Mouse (Mus musculus): Measurements from ENCODE around the gene Hgd. TPM values are rescaled to one million over a fixed set of nuclear protein-coding genes. Genes with fewer than 3 reads are reported as not detected.
"Not testable (repeated sequence)": the region's sequence is repeated elsewhere in the genome, so short reads cannot be mapped to it uniquely, and the experiment has no call there.

The Hgd gene
- polyA plus RNA-seq, 1 experiment from 2014 or later, result 0.47 TPM

DNA sequence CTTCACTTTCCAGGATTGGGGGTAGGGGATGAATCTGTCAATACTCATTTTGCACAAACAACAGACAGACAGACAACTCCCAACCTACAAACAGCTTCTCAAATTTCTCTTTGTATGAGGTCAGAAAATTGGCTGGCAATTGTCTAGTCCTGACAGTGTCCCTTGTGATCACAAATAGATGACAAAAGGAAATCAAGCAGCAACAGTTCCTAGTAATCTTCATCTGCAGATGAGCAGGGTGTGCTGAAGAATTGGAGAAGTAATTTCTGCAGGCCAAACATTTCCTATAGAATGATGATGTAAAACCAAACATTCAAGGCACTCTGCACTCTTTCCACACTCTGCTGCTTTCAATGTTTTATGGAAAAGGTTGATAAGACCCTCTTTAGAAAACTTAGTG, 57.8 kb downstream of the Hgd start:
- H3K4me1 ChIP-seq, result no peaks in the 10 kb centered on the region
- H3K27me3 ChIP-seq, result no peaks in the 10 kb centered on the region
- no peak overlapping the region for H3K4me3 ChIP-seq
- H3K27ac ChIP-seq, result no peak overlapping the region
- H3K36me3 ChIP-seq, result no peaks in the 10 kb centered on the region
- H3K9me3 ChIP-seq, result no peaks in the 10 kb centered on the region
- no peak for ATAC-seq (ENCODE audit: borderline replicate concordance, extremely low read depth, low FRiP score, low TSS enrichment)
- H3K4me2 ChIP-seq, result no peak overlapping the region
- no peak overlapping the region for H3K9ac ChIP-seq

DNA sequence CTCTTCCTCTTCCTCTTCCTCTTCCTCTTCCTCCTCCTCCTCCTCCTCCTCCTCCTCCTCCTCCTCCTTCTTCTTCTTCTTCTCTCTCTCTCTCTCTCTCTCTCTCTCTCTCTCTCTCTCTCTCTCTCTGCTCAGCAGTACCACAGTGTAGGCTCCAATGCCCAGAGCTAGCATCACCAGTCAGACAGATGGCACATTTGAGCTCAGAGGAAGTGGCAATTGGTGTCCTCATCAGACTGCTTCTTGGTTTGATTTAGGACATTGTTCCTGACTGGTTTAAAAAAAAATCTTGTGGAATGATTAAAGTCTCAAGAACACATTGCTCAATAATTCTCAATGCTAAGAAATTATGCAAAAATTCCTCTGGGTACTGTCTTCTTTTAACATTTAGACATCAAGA, 60.6 kb downstream of the Hgd start:
- not testable (repeated sequence) for H3K9ac ChIP-seq; ATAC-seq (ENCODE audit: borderline replicate concordance, extremely low read depth, low FRiP score, low TSS enrichment); H3K4me3 ChIP-seq; H3K4me1 ChIP-seq; H3K36me3 ChIP-seq; H3K27ac ChIP-seq; H3K27me3 ChIP-seq; H3K4me2 ChIP-seq; H3K9me3 ChIP-seq

DNA sequence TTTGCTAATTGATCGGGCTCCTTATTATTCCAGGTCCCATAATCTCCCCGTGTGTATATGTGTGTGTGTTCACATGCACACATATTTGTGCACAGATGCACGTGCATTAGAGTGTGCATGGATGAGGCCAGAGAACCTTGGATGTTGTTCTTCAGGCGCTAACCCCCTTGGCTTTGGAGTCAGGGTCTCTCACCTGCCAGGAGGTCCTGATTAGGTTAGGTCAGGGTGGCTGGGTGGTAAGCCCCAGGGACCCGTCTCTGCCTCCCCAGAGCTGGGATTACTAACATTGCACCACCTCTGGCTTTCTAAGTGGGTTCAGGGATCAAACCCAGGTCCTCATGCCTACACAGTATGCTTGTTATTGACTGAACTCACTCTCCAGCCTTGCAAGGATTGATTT, 64.5 kb downstream of the Hgd start:
- no peak overlapping the region for H3K9ac ChIP-seq
- 84% methylated on average over 5 of the region's 5 CpGs for WGBS

DNA sequence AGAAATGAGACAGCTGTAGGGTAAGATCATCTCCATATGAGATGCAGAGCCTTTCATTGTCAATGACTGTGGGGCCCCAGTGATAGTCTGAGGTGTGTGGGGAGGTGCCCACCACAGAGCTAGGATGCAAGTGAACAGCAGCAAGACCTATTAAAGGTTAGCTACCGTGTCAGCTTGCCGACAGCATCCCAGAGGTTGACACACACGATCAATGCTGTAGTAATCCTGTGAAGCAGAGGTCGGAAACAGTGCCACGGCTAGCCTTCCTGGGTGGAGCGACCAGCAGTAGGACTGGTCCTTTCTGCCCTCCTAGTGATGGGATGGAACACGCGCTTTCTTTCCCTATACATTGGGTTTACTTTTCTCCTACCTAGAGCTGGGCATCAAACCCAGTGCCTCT, 65.3 kb downstream of the Hgd start:
- H3K27me3 ChIP-seq, result no peaks in the 10 kb centered on the region
- H3K4me3 ChIP-seq, result no peak overlapping the region
- no peaks in the 10 kb centered on the region for H3K4me1 ChIP-seq
- WGBS, result 89% methylated on average over 8 of the region's 8 CpGs
- H3K9me3 ChIP-seq, result no peaks in the 10 kb centered on the region
- ATAC-seq (ENCODE audit: borderline replicate concordance, extremely low read depth, low FRiP score, low TSS enrichment), result no peak
- H3K27ac ChIP-seq, result no peak overlapping the region
- peaks cover 26% of the 10 kb centered on the region for H3K36me3 ChIP-seq
- no peak overlapping the region for H3K9ac ChIP-seq
- no peak overlapping the region for H3K4me2 ChIP-seq

More for the DNA sequence above, 64.5 kb downstream of the Hgd start:
- no peaks in the 10 kb centered on the region for H3K4me1 ChIP-seq
- ATAC-seq (ENCODE audit: borderline replicate concordance, extremely low read depth, low FRiP score, low TSS enrichment), result no peak
- no peak overlapping the region for H3K4me2 ChIP-seq
- no peaks in the 10 kb centered on the region for H3K9me3 ChIP-seq
- H3K4me3 ChIP-seq, result no peak overlapping the region
- H3K27me3 ChIP-seq, result no peaks in the 10 kb centered on the region
- peaks cover 26% of the 10 kb centered on the region for H3K36me3 ChIP-seq
- no peak overlapping the region for H3K27ac ChIP-seq

DNA sequence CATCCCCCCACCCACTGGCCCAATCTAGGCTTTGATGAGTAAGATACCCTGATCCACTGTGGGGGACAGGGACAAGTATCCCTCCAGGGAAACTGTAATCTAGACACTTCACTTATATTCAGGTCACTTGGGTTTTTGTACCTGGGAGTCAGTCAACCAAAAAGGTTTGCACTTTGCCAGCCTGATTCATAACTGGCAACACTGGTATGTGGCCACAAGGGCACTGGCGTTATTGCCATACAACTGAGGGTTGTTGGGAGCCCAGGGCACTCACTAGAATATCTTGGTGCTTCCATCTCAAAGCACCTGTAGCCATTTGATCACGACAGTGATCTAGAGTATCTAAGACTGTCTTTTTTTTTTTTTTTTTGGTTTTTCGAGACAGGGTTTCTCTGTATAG, 65.8 kb downstream of the Hgd start:
- no peaks in the 10 kb centered on the region for H3K9me3 ChIP-seq
- no peak overlapping the region for H3K4me2 ChIP-seq
- 82% methylated on average over 3 of the region's 3 CpGs for WGBS
- peaks cover 26% of the 10 kb centered on the region for H3K36me3 ChIP-seq
- H3K27ac ChIP-seq, result no peak overlapping the region
- no peak overlapping the region for H3K4me3 ChIP-seq
- H3K4me1 ChIP-seq, result no peaks in the 10 kb centered on the region
- no peak for ATAC-seq (ENCODE audit: borderline replicate concordance, extremely low read depth, low FRiP score, low TSS enrichment)
- no peaks in the 10 kb centered on the region for H3K27me3 ChIP-seq
- H3K9ac ChIP-seq, result no peak overlapping the region

DNA sequence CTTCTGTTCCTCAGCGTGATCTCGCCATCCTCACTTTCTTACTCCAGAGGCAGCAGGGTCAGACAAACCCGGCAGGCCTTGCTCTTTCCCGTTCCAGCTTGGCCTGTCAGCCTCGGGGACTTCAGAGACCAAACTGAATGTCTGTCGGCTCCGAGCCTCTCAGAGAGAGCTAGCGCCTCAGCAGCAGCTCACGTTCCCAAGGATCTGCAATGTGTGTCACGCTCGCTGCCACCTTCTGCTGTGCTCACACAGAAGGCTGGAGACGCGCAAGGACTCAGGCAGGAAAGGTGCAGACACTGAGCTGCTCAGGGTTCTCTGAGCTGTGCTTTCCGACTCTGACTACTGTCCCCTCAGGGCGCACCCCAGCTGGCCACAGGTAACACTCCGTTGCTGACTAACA, 67.1 kb downstream of the Hgd start:
- WGBS, result 90% methylated on average over 16 of the region's 16 CpGs

DNA sequence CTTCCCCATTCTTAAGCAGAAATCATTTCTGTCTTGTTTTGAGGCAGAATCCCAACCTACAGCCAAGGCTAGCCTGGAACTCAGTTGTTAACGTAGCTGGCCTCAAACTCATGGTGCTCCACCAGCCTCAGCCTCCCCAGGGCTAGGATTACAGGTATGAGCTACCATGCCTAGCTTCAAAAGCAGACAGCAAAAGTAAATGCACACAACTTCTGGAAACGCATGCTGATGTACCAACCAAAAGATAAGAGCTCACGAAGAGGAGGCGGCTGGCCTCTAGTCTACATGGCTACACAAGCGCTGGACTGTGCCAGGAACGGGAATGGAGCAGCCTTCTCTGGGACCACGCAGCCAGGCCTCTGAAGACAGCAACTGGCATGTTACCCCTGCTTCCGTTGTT, 68.0 kb downstream of the Hgd start:
- ATAC-seq (ENCODE audit: borderline replicate concordance, extremely low read depth, low FRiP score, low TSS enrichment), result no peak
- WGBS, result 89% methylated on average over 8 of the region's 8 CpGs
- Histone ChIP-seq H3K4me1 (peaks cover 10% of the 10 kb centered on the region), H3K4me2 (no peak overlapping the region), H3K36me3 (peaks cover 26% of the 10 kb centered on the region), H3K27me3 (no peaks in the 10 kb centered on the region), H3K9me3 (no peaks in the 10 kb centered on the region), H3K27ac (no peak overlapping the region), H3K9ac (no peak overlapping the region), H3K4me3 (no peak overlapping the region)

More for the DNA sequence above, 67.1 kb downstream of the Hgd start:
- Histone ChIP-seq H3K36me3 (peaks cover 26% of the 10 kb centered on the region), H3K9me3 (no peaks in the 10 kb centered on the region), H3K4me3 (no peak overlapping the region), H3K27me3 (no peaks in the 10 kb centered on the region), H3K4me2 (no peak overlapping the region), H3K9ac (no peak overlapping the region), H3K4me1 (peaks cover 1% of the 10 kb centered on the region; the same call in 1 of the 2 replicates), H3K27ac (no peak overlapping the region)
- ATAC-seq (ENCODE audit: borderline replicate concordance, extremely low read depth, low FRiP score, low TSS enrichment), result no peak

DNA sequence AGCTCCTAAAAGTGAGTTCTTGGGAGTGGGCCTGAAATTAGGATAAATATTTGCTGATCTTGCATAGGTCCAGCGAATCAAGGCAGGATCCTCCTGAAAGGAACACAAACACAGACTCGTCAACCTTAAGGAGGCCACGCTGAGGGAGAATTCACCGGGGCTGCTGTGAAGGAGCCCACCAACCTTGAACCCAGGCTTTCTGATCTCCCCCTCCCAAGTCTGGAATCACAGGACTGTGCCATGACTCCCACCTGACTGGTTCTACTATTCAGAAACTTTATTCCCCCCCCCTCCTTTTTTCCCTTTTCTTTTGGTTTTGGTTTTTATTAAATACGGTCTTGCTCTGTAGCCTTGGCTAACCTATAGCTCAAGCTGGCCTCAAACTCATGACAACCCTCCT, 69.1 kb downstream of the Hgd start:
- Histone ChIP-seq H3K4me3 (no peak overlapping the region), H3K9me3 (no peaks in the 10 kb centered on the region), H3K27ac (no peak overlapping the region), H3K9ac (no peak overlapping the region), H3K27me3 (no peaks in the 10 kb centered on the region), H3K36me3 (peaks cover 26% of the 10 kb centered on the region), H3K4me2 (no peak overlapping the region), H3K4me1 (peaks cover 13% of the 10 kb centered on the region)
- ATAC-seq (ENCODE audit: borderline replicate concordance, extremely low read depth, low FRiP score, low TSS enrichment), result no peak
- WGBS, result 62% methylated on average over 5 of the region's 5 CpGs

DNA sequence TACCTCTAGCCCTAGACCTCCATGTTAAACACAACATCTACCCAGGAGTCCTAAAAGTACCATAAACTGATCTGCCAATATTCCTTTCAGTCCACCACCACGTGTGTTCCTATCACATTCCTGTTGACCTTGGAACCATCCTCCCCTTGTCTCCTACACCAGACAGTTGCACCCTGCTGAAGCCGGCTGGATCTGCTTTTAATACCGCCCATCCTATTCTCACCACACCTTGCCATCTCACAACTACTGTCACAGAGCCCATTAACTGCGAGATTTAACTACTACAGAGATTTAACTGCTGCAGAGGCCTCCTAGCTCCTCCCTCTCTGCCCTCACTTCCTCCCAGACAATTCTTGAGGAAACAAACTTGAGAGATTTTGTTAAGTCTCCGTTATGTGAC, 71.5 kb downstream of the Hgd start:
- H3K36me3 ChIP-seq, result peaks cover 19% of the 10 kb centered on the region
- no peak overlapping the region for H3K9ac ChIP-seq
- H3K4me3 ChIP-seq, result no peak overlapping the region
- 78% methylated on average over 5 of the region's 5 CpGs for WGBS
- no peaks in the 10 kb centered on the region for H3K9me3 ChIP-seq
- H3K4me2 ChIP-seq, result no peak overlapping the region
- H3K27ac ChIP-seq, result no peak overlapping the region
- no peak for ATAC-seq (ENCODE audit: borderline replicate concordance, extremely low read depth, low FRiP score, low TSS enrichment)
- H3K4me1 ChIP-seq, result peaks cover 16% of the 10 kb centered on the region
- H3K27me3 ChIP-seq, result no peaks in the 10 kb centered on the region

DNA sequence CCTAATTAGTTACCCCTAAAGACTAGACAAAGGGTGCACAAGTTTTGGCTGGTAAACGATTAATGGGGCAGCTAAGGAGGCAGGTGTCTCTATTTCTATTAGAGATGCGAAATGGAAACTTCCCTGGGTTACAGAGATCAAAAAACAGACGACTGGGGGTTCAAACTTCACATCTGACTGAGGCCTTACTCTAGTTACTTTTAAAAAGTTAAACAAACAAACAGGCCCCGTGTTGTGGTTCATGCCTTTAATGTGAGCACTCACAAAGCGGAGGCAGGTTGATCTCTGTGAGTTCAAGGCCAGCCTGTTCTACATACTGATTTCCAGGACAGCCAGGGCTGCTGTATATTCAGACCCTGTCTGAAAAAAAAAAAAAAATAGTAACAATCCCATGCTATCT, 72.7 kb downstream of the Hgd start:
- no peak overlapping the region for H3K9ac ChIP-seq
- WGBS, result 69% methylated on average over 5 of the region's 5 CpGs

DNA sequence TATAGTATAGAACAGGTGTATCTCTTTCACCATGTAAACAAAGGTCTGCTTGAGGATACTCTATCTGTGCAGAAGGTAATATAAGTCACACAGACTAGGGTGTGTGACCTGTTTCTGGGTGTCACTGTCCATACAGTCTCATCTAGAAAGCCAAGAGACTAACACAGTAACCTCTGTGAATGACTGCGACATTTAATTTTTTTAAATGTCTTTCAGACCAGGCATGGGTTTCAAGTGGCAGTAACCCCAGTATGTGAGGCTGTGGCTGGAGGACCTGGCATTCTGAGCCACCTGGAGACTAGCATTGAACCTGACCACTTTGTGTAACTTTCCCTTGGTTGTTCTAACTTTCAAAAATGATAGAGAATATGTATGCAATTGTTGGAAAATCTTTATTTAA, 73.1 kb downstream of the Hgd start:
- peak overlapping the region; percentile 82 for H3K4me3 ChIP-seq
- peaks cover 3% of the 10 kb centered on the region; the same call in 1 of the 2 replicates for H3K36me3 ChIP-seq
- H3K27me3 ChIP-seq, result no peaks in the 10 kb centered on the region
- no peak for ATAC-seq (ENCODE audit: borderline replicate concordance, extremely low read depth, low FRiP score, low TSS enrichment)
- H3K4me2 ChIP-seq, result peak overlapping the region; percentile 52
- H3K9me3 ChIP-seq, result no peaks in the 10 kb centered on the region
- H3K27ac ChIP-seq, result no peak overlapping the region
- H3K4me1 ChIP-seq, result peaks cover 16% of the 10 kb centered on the region
- WGBS, result 77% methylated on average over 1 of the region's 1 CpGs
- no peak overlapping the region for H3K9ac ChIP-seq

More for the DNA sequence above, 72.7 kb downstream of the Hgd start:
- Histone ChIP-seq H3K27me3 (no peaks in the 10 kb centered on the region), H3K9me3 (no peaks in the 10 kb centered on the region), H3K36me3 (peaks cover 8% of the 10 kb centered on the region; the same call in 1 of the 2 replicates), H3K27ac (no peak overlapping the region), H3K4me1 (peaks cover 16% of the 10 kb centered on the region), H3K4me2 (no peak overlapping the region; the same call in 1 of the 2 replicates), H3K4me3 (0 out of 2 replicates have a peak overlapping the region, but pooled peaks have one; percentile 82)
- no peak for ATAC-seq (ENCODE audit: borderline replicate concordance, extremely low read depth, low FRiP score, low TSS enrichment)

DNA sequence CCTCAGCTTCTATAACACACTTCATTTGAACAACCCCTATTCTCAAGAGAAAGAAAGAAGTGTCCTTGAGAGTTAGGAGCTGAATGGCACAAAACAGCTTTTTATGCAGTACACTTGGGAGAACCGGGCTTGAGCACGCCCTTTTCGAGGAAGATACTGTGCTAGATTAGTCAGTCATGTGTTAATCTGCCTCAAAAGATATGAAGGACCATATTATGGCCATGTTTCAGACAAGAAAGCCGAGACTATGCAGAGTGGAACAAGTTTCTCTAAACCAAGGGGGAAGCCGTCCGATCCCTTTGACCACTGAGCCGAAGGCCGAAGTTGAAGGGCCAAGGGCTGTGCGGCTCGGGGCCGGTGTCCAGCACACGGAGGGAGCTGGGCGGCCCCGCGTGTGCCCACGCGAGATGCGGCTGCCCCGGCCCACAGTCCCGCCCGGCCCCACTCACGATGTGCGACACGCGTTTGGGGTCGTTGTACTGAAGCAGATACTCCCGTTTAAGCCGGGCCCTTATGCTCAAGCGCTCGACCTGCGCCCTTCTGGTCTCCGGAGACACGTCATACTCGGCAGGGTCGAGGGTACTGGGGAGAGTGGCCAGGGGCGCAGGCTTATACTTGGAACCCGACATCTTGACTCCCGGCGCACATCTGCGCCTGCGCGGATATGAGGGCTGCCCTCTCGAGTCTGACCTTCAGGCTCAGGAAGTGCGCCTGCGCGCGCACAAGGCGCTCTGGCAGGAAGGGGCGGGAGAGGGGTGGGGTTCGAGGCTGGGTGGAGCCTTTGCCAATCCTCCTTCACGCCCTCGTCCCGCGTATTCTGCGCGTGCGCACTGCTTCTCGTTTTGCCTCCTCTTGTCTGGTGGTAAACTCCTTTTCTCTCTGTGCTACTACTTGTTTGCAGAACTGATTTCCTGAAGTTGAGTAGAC, 74.0 kb downstream of the Hgd start, which contains the start of gene Ndufb4:
TSS of gene Ndufb4 (minus strand) at position 723 of the 927 bp plus-strand sequence.
- Histone ChIP-seq H3K9me3 (no peaks in the 10 kb centered on the region), H3K9ac (peak within 1 kb of the TSS; percentile 98), H3K4me2 (peak within 1 kb of the TSS; percentile 52), H3K4me3 (peak within 1 kb of the TSS; percentile 82), H3K4me1 (peaks cover 16% of the 10 kb centered on the region), H3K27ac (peak within 1 kb of the TSS; percentile 57), H3K36me3 (no peaks in the 10 kb centered on the region), H3K27me3 (no peaks in the 10 kb centered on the region)
- under 1% methylated on average over 42 of the region's 58 CpGs for WGBS
- ATAC-seq (ENCODE audit: borderline replicate concordance, extremely low read depth, low FRiP score, low TSS enrichment), result peak; percentile 96

Measured in lung, embryonic 15.5 days (tissue).